Mouse (Mus musculus) lung, adult 2 months (tissue): ENCODE data around the gene Vmn2r95.

Experiments
- CTCF ChIP-seq: fragments of 200-500 bp; IDR thresholded peaks from 2 replicates; pipeline ENCODE4 v1.5.1; 2011; ENCODE audit warnings: mild to moderate bottlenecking, low read length, control low read depth; ENCODE audit not compliant: insufficient read depth
- POLR2A ChIP-seq: fragments of 200-500 bp; IDR thresholded peaks from 2 replicates; pipeline ENCODE4 v1.6.1; 2011; ENCODE audit warnings: low read depth, mild to moderate bottlenecking, control low read depth, low read length, borderline replicate concordance; ENCODE audit errors: extremely low read depth

- TF ChIP-seq POLR2A: no peak
- TF ChIP-seq CTCF: no peak
These were observed 38.8 kb downstream of the Vmn2r95 start for GRCm38 (mm10) chr17:18462695-18463094.
